Mouse (Mus musculus) lung, embryonic 15.5 days (tissue): ENCODE measurements around the gene Actg1. TPM values are rescaled to one million over a fixed set of nuclear protein-coding genes. Genes with fewer than 3 reads are reported as not detected.

Experiments
- ATAC-seq: fragments of 200-750 bp; cut with Nextera tagmentation; 2 replicates; pipeline ENCODE4 v1.8.0; 2017; ENCODE audit warnings: moderate number of reproducible peaks, borderline replicate concordance; ENCODE audit not compliant: low FRiP score, low TSS enrichment; ENCODE audit errors: extremely low read depth
- H3K27ac ChIP-seq: fragments of 300-500 bp; sonication (generic); 2 replicates; pipeline ENCODE4 v1.5.1; 2015; ENCODE audit warnings: moderate library complexity, mild to moderate bottlenecking, inconsistent platforms
- H3K27me3 ChIP-seq: fragments of 300-500 bp; sonication (generic); 2 replicates; pipeline ENCODE4 v1.6.1; 2015; ENCODE audit warnings: inconsistent platforms
- H3K36me3 ChIP-seq: fragments of 300-500 bp; sonication (generic); 2 replicates; pipeline ENCODE4 v1.6.1; 2015; ENCODE audit warnings: inconsistent platforms
- H3K4me1 ChIP-seq: fragments of 300-500 bp; sonication (generic); 2 replicates; pipeline ENCODE4 v1.6.1; 2015; ENCODE audit warnings: inconsistent platforms
- H3K4me2 ChIP-seq: fragments of 300-500 bp; sonication (generic); 2 replicates; pipeline ENCODE4 v1.6.1; 2015; ENCODE audit warnings: inconsistent platforms, mild to moderate bottlenecking, moderate library complexity
- H3K4me3 ChIP-seq: fragments of 300-500 bp; sonication (generic); 2 replicates; pipeline ENCODE4 v1.5.1; 2015; ENCODE audit warnings: mild to moderate bottlenecking, inconsistent platforms
- H3K9ac ChIP-seq: fragments of 300-500 bp; sonication (generic); 2 replicates; pipeline ENCODE4 v1.6.1; 2015; ENCODE audit warnings: inconsistent platforms
- H3K9me3 ChIP-seq: fragments of 300-500 bp; sonication (generic); 2 replicates; pipeline ENCODE4 v1.6.1; 2016; ENCODE audit warnings: inconsistent platforms
- WGBS: fragments of 180-500 bp; shearing (Covaris S2); methylation state at CpG from one replicate; pipeline ENCODE4 v1.1.7; 2015; 5-methylcytosine and 5-hydroxymethylcytosine counted together
- polyA plus RNA-seq: library from polyadenylated mRNA; unstranded; fragments of >200 nt; fragmentation: Nextera tagmentation; extraction: Ambion mirVana; gene quantifications from 2 replicates; pipeline ENCODE4 v1.2.1, GENCODE M21; 2015

Gene Actg1
- polyA plus RNA-seq, 1 experiment from 2014 or later: 2,638 TPM

DNA sequence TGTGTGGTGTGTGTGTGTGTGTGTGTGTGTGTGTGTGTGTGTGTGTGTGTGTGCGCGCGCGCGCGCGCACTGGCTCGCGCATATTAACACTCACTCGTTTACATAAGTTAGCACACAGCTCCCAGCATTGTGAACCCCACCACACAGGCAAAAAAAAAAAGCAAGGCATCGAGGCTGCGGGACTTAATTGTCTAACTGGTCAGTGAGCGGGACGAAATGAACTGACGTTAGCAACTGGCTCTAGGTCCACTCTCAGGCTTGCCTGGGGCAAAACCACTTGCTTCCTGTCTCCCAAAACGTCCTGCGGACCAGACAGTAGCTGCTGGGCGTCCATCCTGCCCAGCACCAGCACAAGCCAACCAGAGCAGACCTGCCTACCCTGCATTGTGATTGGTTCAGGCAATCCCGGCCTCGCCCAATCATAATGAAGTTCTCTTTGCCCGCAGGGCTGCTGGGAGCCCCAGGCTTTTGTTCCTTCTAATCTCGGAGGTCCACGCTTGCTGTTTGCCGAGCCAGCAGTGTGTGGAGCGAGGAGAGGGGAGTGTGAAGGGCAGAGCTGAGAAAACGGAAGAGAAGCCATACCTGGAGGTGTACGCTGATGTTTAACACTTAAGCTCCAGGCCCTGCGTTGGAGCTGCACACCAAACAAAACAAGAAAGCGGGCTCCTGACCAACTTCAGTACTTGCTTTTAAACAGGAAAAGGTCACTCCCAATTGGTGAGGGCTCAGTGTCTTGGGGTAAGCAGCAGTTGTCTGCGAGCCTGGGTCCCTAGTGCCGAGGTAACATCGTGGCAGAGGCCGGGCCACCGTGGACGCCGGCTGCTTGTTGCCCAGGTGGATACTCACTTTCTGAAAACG is 32.3 kb downstream of the Actg1 start:
- Histone ChIP-seq H3K4me1 (peaks cover 44% of the 10 kb centered on the region), H3K27ac (peak overlapping the region; percentile 99), H3K27me3 (no peaks in the 10 kb centered on the region), H3K36me3 (no peaks in the 10 kb centered on the region), H3K4me2 (peak overlapping the region; percentile 91), H3K9me3 (no peaks in the 10 kb centered on the region), H3K4me3 (peak overlapping the region; percentile 53), H3K9ac (peak overlapping the region; percentile 79)
- peak; percentile 96 for ATAC-seq
- WGBS: 4% methylated on average over 28 of the region's 37 CpGs

DNA sequence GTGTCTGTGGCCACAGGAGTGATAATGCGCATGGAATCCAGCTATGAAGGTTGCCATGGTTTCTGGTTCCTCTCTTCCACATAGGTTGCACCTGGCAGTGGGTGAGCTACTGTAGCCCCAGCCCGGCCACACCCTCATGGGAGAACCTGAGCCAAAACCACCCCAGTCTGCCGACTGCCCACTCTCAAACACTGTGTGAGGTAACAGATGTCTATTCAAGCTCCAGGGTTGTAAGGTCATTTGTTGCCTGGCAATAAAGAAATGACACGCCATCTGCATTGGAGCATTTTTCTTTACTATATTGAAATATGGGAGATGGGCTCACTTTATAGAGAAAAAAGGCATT is 33.0 kb downstream of the Actg1 start:
- Histone ChIP-seq H3K9ac (peak overlapping the region; percentile 40), H3K27me3 (no peaks in the 10 kb centered on the region), H3K9me3 (no peaks in the 10 kb centered on the region), H3K4me2 (peak overlapping the region; percentile 91), H3K4me1 (peaks cover 48% of the 10 kb centered on the region), H3K27ac (peak overlapping the region; percentile 99), H3K4me3 (peak overlapping the region; percentile 53), H3K36me3 (no peaks in the 10 kb centered on the region)
- ATAC-seq: no peak
- WGBS: 23% methylated on average over 4 of the region's 4 CpGs

DNA sequence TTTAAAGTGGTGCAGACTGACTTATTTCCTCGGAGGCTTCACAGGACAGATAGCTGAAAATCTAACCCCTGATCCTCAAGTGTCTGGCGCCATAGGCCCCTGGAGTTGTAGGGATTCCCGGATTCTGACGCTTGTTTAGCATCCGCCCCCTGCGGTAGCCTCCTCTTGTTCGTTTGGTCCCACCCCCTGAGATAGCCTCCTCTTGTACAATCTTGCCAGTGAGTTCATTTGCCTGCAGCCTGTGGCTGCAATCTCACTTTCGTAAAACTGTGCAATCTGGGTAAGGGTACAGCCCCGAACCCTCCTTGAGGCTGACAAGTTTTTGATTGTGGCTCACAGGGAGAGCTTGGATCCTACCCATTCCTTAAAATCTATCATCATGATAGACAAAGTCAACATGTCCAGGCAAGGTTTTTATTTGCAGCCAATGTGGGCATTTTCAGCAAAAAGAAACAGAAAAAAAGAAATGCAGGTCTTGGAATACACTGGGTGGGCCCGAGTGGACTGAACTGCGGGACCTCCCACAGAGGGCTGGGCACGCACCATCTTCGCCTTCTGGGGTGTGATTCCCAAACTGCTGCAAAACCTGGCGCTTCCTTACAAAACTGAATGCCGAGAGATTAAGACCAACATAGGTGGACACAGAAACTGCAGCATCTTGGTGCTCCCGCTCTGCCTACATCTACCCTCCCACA is 33.5 kb downstream of the Actg1 start:
- WGBS: 43% methylated on average over 16 of the region's 16 CpGs
- H3K4me2 ChIP-seq: peak overlapping the region; percentile 91
- H3K4me3 ChIP-seq: no peak overlapping the region

GRCm38 (mm10) chr11:120313906-120314685 is 34.2 kb downstream of the Actg1 start:
- no peak overlapping the region for H3K4me3 ChIP-seq
- no peak overlapping the region for H3K4me2 ChIP-seq
- no peaks in the 10 kb centered on the region for H3K9me3 ChIP-seq
- WGBS: 46% methylated on average over 6 of the region's 6 CpGs
- peak overlapping the region; percentile 77 for H3K27ac ChIP-seq
- no peaks in the 10 kb centered on the region for H3K27me3 ChIP-seq
- H3K4me1 ChIP-seq: peaks cover 50% of the 10 kb centered on the region
- no peaks in the 10 kb centered on the region for H3K36me3 ChIP-seq
- no peak for ATAC-seq
- no peak overlapping the region for H3K9ac ChIP-seq

More for the DNA sequence above, 33.5 kb downstream of the Actg1 start:
- H3K27me3 ChIP-seq: no peaks in the 10 kb centered on the region
- no peak for ATAC-seq
- peak overlapping the region; percentile 99 for H3K27ac ChIP-seq
- peaks cover 50% of the 10 kb centered on the region for H3K4me1 ChIP-seq
- H3K9ac ChIP-seq: peak overlapping the region; percentile 40; the same call in 1 of the 2 replicates
- H3K9me3 ChIP-seq: no peaks in the 10 kb centered on the region
- no peaks in the 10 kb centered on the region for H3K36me3 ChIP-seq

GRCm38 (mm10) chr11:120312069-120312468 is 36.3 kb downstream of the Actg1 start:
- Histone ChIP-seq H3K4me1 (peaks cover 56% of the 10 kb centered on the region), H3K9ac (no peak overlapping the region), H3K9me3 (no peaks in the 10 kb centered on the region), H3K36me3 (no peaks in the 10 kb centered on the region), H3K27me3 (no peaks in the 10 kb centered on the region), H3K27ac (peak overlapping the region; percentile 97), H3K4me2 (peak overlapping the region; percentile 79; the same call in 1 of the 2 replicates), H3K4me3 (no peak overlapping the region)
- 57% methylated on average over 6 of the region's 6 CpGs for WGBS
- ATAC-seq: no peak

GRCm38 (mm10) chr11:120311561-120311960 is 36.8 kb downstream of the Actg1 start:
- no peaks in the 10 kb centered on the region for H3K36me3 ChIP-seq
- H3K4me1 ChIP-seq: peaks cover 56% of the 10 kb centered on the region
- peaks cover 4% of the 10 kb centered on the region; the same call in 1 of the 2 replicates for H3K27me3 ChIP-seq
- H3K4me3 ChIP-seq: peak overlapping the region; percentile 42
- peak overlapping the region; percentile 79 for H3K4me2 ChIP-seq
- no peaks in the 10 kb centered on the region for H3K9me3 ChIP-seq
- peak; percentile 6; the same call in 1 of the 2 replicates for ATAC-seq
- H3K27ac ChIP-seq: peak overlapping the region; percentile 97
- 35% methylated on average over 10 of the region's 10 CpGs for WGBS
- peak overlapping the region; percentile 69 for H3K9ac ChIP-seq

DNA sequence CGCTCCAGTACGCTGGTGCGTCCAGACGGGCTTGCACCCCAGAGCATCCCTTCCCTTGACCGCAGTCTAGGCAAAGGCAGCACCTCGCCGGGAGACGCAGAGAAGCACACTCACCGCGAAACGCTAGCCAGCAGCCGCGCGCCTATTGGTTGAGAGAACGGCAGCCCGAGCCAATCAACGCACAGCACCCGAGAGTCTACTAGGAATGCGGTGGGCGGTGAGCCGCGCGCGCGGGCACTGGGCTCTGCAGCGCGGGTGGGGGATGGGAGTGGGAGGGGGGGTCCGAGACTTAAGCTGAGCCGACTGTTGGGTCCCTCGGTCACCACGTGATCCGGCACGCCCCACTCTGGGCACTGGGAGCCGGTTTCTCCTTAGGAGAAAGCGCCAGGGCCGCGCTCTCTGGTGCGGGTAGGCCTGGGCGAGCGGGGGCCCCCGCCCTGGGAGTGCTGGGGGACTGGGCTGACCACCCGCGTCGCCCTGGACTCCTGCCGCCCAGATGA is 37.5 kb downstream of the Actg1 start:
- Histone ChIP-seq H3K36me3 (no peaks in the 10 kb centered on the region), H3K4me1 (peaks cover 63% of the 10 kb centered on the region), H3K4me2 (peak overlapping the region; percentile 79), H3K9me3 (no peaks in the 10 kb centered on the region), H3K4me3 (peak overlapping the region; percentile 42), H3K27ac (peak overlapping the region; percentile 97), H3K9ac (peak overlapping the region; percentile 69), H3K27me3 (peaks cover 11% of the 10 kb centered on the region; the same call in 1 of the 2 replicates)
- WGBS: 3% methylated on average over 45 of the region's 45 CpGs
- ATAC-seq: peak; percentile 90

GRCm38 (mm10) chr11:120308441-120309320 is 39.7 kb downstream of the Actg1 start:
- 48% methylated on average over 15 of the region's 15 CpGs for WGBS
- no peaks in the 10 kb centered on the region for H3K9me3 ChIP-seq
- H3K36me3 ChIP-seq: no peaks in the 10 kb centered on the region
- no peak overlapping the region for H3K4me3 ChIP-seq
- peak overlapping the region; percentile 26; the same call in 1 of the 2 replicates for H3K4me2 ChIP-seq
- H3K4me1 ChIP-seq: peaks cover 64% of the 10 kb centered on the region
- no peak overlapping the region for H3K9ac ChIP-seq
- no peak for ATAC-seq
- no peak overlapping the region for H3K27ac ChIP-seq
- H3K27me3 ChIP-seq: peaks cover 11% of the 10 kb centered on the region; the same call in 1 of the 2 replicates

DNA sequence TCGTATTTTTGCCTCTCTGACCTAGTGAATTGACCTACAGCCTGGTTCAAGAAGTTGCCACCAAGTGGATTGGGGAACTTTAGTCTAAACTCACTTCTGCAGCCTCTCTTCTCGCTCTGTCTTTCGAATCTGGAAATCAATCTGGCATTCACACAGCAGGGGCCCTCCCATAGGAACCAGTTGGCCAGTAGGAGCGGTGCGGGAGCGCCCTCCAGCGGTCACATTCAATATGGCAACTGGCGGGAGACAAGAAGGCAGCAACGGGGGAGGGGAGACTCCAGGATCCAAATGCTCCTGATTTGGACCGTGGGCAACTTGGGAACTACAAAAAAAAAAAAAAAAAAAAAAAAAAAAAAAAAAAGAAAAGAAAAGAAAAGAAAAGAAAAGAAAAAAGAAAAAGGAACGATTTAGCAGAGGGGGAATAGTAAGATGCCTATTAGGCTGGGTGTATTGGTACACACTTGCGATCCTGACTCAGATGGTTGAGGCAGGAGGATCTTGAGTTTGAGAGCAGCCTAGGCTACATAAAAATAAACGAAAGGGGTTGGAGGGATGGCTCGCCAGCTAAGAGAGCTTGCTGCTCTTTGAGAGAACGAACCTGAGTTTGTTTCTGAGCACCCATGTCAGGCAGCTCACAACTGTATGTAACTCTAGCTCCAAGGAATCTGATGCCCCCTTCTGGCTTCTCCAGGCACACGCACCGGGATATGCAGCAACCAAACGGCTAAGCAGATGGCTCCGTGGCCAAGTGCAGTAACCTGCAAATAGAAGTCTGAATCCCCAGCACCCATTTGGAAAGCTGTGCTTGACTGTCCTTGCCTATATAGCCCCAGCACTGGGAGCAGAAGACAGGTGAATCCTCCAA is 40.5 kb downstream of the Actg1 start:
- Histone ChIP-seq H3K4me1 (peaks cover 64% of the 10 kb centered on the region), H3K27me3 (peaks cover 14% of the 10 kb centered on the region; the same call in 1 of the 2 replicates), H3K36me3 (no peaks in the 10 kb centered on the region), H3K9ac (0 out of 2 replicates have a peak overlapping the region, but pooled peaks have one; percentile 11), H3K4me2 (peak overlapping the region; percentile 31; the same call in 1 of the 2 replicates), H3K27ac (peak overlapping the region; percentile 88), H3K4me3 (no peak overlapping the region), H3K9me3 (no peaks in the 10 kb centered on the region)
- ATAC-seq: no peak
- 5% methylated on average over 19 of the region's 19 CpGs for WGBS

GRCm38 (mm10) chr11:120307132-120307413 is 41.3 kb downstream of the Actg1 start:
- Histone ChIP-seq H3K9ac (0 out of 2 replicates have a peak overlapping the region, but pooled peaks have one; percentile 11), H3K36me3 (no peaks in the 10 kb centered on the region), H3K9me3 (no peaks in the 10 kb centered on the region), H3K4me3 (no peak overlapping the region), H3K27ac (peak overlapping the region; percentile 88), H3K27me3 (peaks cover 14% of the 10 kb centered on the region; the same call in 1 of the 2 replicates), H3K4me2 (peak overlapping the region; percentile 31; the same call in 1 of the 2 replicates), H3K4me1 (peaks cover 58% of the 10 kb centered on the region)
- WGBS: 14% methylated on average over 5 of the region's 5 CpGs
- no peak for ATAC-seq
